Mouse (Mus musculus) kidney, postnatal 10 days (tissue): ENCODE data around the gene Krtap29-1.

Experiments
- DNase-seq: peaks from one replicate; pipeline ENCODE4 v3.0.0; 2021; ENCODE audit warnings: mixed read lengths

Gene Krtap29-1

GRCm38 (mm10) chr11:99937751-99938264, 41.0 kb downstream of the Krtap29-1 start:
- no peak for DNase-seq

DNA sequence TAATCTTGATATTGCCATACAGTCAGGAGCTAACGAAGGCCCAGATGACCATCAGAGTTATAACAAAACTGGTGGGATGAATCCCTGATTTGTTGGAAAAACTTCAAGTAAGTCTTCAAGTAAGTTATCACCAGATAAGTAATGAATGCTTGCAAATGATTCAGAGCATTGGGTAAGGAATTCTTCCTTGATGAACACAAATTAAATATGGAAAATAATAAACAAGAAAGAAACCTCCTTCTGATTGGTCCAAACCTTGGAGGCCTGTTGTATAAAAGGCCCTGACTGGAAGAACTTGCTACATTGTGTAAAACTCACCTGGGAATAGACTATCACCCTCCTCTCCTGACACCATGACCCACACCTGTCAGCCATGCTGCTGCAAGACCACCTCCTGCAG, 42.9 kb downstream of the Krtap29-1 start, which contains the start of gene Krtap31-2:
Gene Krtap31-2, plus strand, starts transcription at position 301 of the 400 bp plus-strand sequence.
- no peak for DNase-seq
